In the genomic region with DNA sequence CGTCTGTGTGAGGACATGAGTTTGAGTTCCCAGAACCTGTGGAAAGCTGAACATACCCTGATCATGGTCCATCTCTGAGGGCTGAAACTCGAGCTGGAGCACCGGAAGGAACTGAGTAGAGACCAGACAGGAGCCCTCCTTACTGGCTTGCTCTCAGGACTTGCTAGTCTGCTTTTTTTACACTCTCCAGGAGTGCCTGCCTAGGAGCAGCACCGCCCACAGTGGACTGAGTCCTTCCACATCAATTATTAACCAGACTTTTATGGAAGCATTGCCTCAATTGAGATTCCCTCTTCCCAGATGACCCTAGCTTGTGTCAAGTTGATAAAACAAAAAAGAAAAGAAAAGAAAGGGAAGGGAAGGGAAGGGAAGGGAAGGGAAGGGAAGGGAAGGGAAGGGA, we compare ENCODE assay signal across 19 mouse cellular contexts.
"Had no signal": no experiment of that assay in that cellular context is flagged by ENCODE, and none has a peak within 500 bp of the region (broad histone marks: within the 10 kb centered on the region; RNA-seq: fewer than 3 reads in every experiment).

No protein-coding gene starts in this region.

- H3K9me3 ChIP-seq: midbrain, embryonic 10.5 days; midbrain, embryonic 12.5 days; neural tube, embryonic 13.5 days; neural tube, embryonic 15.5 days had no signal

- DNase-seq: lung, adult 18-20 months; lung, embryonic 14.5 days; lung, postnatal 10 days; lung, postnatal 4 days; midbrain, embryonic 14.5 days; retina, postnatal 1 day; right cerebral cortex, adult 18-20 months; right cerebral cortex, postnatal 25 days; right cerebral cortex, postnatal 4 days; spleen, adult 18-20 months; thymus, adult 18-20 months; thymus, postnatal 14 days; thymus, postnatal 36 days had no signal

- H3K27me3 ChIP-seq: midbrain, embryonic 12.5 days; neural tube, embryonic 13.5 days; neural tube, embryonic 15.5 days had no signal

- H3K9ac ChIP-seq: lung, embryonic 14.5 days; midbrain, embryonic 12.5 days; neural tube, embryonic 13.5 days; neural tube, embryonic 15.5 days had no signal

- H3K4me3 ChIP-seq: midbrain, embryonic 10.5 days; midbrain, embryonic 12.5 days; myocyte; neural tube, embryonic 13.5 days; neural tube, embryonic 15.5 days had no signal

- ATAC-seq: midbrain, embryonic 16.5 days had no signal

- H3K4me2 ChIP-seq: lung, embryonic 14.5 days; midbrain, embryonic 12.5 days; neural tube, embryonic 13.5 days; neural tube, embryonic 15.5 days had no signal

- H3K27ac ChIP-seq: midbrain, embryonic 10.5 days; midbrain, embryonic 12.5 days; neural tube, embryonic 13.5 days; neural tube, embryonic 15.5 days had no signal

- H3K36me3 ChIP-seq: midbrain, embryonic 10.5 days; midbrain, embryonic 12.5 days; neural tube, embryonic 13.5 days; neural tube, embryonic 15.5 days had no signal
